8 mouse cellular contexts compared by ENCODE assay signal in the genomic region with DNA sequence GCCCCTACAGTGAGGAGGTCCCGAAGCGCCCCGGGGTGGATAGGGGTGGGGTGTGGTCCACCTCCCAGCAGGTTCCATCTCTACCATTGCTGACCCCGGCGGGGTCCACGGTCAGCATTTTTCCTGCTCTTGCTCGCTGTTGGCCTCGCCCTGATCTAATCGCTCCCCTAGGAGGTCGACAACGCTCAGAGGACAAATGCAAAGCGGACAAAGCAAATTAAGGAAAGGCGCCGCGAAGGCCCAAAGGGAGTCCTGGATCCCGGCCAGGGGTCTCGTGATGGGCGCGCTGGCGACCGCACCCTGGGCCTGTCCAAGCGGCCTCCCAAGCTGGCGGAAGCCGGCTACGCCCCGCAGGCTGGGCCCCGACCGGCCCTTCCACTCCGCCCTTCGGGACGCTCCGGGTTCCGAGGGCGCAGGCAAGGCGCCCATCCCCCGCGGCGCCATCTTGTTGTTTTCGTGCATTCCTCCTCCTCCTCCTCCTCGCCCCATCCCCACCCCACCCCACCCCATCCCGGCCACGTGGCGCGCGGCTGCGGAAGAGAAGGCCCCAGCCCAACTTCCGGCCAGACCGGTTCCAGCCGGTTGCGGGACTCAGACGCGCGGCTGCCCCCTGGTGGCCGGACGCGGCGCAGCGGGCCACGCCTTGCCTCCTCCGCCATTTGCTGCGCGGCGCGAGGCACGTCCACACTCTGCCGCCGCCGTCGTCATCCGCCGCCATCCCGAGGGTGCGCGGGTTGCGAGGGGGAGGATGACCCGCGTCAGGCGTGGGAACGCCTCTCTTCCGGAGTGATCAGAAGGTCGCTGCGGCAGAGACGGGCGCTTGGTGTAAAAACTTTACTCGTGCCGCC.
A peak's percentile ranks its signal among the peaks of the same experiment; 100 is the strongest.
DNase-seq lines count a peak whose midpoint lies in the region; ATAC-seq and TF ChIP-seq lines count a peak whose summit lies in the region.

No protein-coding gene starts in this region.

- TF ChIP-seq RAD21 in MEL (IDR thresholded peaks at IDR 0.05; ENCODE audit: low read depth, low read length), result peak; percentile 60

- H3K27me3 ChIP-seq in MEL (ENCODE audit: control insufficient read depth in 1 of 2, insufficient read depth in 2 of 2, low read length in 2 of 2), result no peaks in the 10 kb centered on the region
- no peaks in the 10 kb centered on the region for H3K27me3 ChIP-seq in forebrain, embryonic 16.5 days (replicated peaks; ENCODE audit: control insufficient read depth, insufficient read depth, low read length)
- H3K27me3 ChIP-seq in neural tube, embryonic 15.5 days (replicated peaks), result no peaks in the 10 kb centered on the region

- peak in 1 of 2 experiments; percentile 80; a peak in 2 of 4 replicates for TF ChIP-seq EP300 in MEL (IDR thresholded peaks at IDR 0.05; ENCODE audit: low read depth in 1 of 2, low read length in 2 of 2)

- H3K36me3 ChIP-seq in MEL (ENCODE audit: control insufficient read depth in 1 of 2, insufficient read depth in 2 of 2, low read length in 2 of 2), result peaks cover 0 to 24% of the 10 kb centered on the region in 2 experiments; a peak in 2 of 4 replicates
- no peaks in the 10 kb centered on the region for H3K36me3 ChIP-seq in forebrain, embryonic 16.5 days (ENCODE audit: control insufficient read depth, insufficient read depth)
- H3K36me3 ChIP-seq in neural tube, embryonic 15.5 days, result no peaks in the 10 kb centered on the region

- ATAC-seq in forebrain, embryonic 16.5 days, result peak; percentile 93
- ATAC-seq in neural tube, embryonic 15.5 days (ENCODE audit: low FRiP score), result peak; percentile 95

- WGBS in forebrain, embryonic 16.5 days, result under 1% methylated on average over 83 of the region's 86 CpGs
- under 1% methylated on average over 85 of the region's 86 CpGs for WGBS in lung, adult 2 months
- WGBS in neural tube, embryonic 15.5 days, result under 1% methylated on average over 82 of the region's 86 CpGs

- intact Hi-C loops in heart, postnatal 36 days (cut with DNase I), result loop anchor here (1.0 kb wide), 4 partner anchors 23 to 94 kb away; no protein-coding TSS in a partner anchor

- peak overlapping the region; percentile 97 for H3K27ac ChIP-seq in MEL (ENCODE audit: control insufficient read depth, low read depth, low read length)
- H3K27ac ChIP-seq in forebrain, embryonic 16.5 days (ENCODE audit: low read length), result peak overlapping the region; percentile 100
- peak overlapping the region; percentile 99 for H3K27ac ChIP-seq in layer of hippocampus, adult 2 months
- peak overlapping the region; percentile 100 for H3K27ac ChIP-seq in neural tube, embryonic 15.5 days (replicated peaks)

- peak in 2 of 3 experiments; percentile 93 to 95; a peak in 5 of 6 replicates for TF ChIP-seq CTCF in MEL (IDR thresholded peaks at IDR 0.05 in 2 of 3, conservative IDR thresholded peaks at IDR 0.05 in 1 of 3; ENCODE audit: control insufficient read depth in 1 of 3, insufficient read depth in 1 of 3, low read depth in 2 of 3, low read length in 3 of 3, poor library complexity in 1 of 3, severe bottlenecking in 1 of 3)
- TF ChIP-seq CTCF in layer of hippocampus, adult 2 months (conservative IDR thresholded peaks at IDR 0.05), result peak; percentile 90
- peak; percentile 42; the same call in 1 of the 2 replicates for TF ChIP-seq CTCF in lung, adult 2 months (IDR thresholded peaks at IDR 0.05; ENCODE audit: insufficient read depth, low read length)

- H3K4me1 ChIP-seq in MEL (ENCODE audit: control insufficient read depth in 1 of 2, insufficient read depth in 2 of 2, low read length in 2 of 2), result peaks cover 11 to 20% of the 10 kb centered on the region in 2 experiments
- peaks cover 32% of the 10 kb centered on the region for H3K4me1 ChIP-seq in forebrain, embryonic 16.5 days (replicated peaks; ENCODE audit: control insufficient read depth, insufficient read depth, low read length)
- peaks cover 7% of the 10 kb centered on the region for H3K4me1 ChIP-seq in lung, adult 2 months (ENCODE audit: control insufficient read depth, insufficient read depth, low read length)
- peaks cover 24% of the 10 kb centered on the region for H3K4me1 ChIP-seq in neural tube, embryonic 15.5 days

- H3K9ac ChIP-seq in MEL (ENCODE audit: control insufficient read depth, low read depth, low read length, poor library complexity, severe bottlenecking), result peak overlapping the region; percentile 97
- peak overlapping the region; percentile 93 for H3K9ac ChIP-seq in forebrain, embryonic 16.5 days (replicated peaks; ENCODE audit: low read depth, low read length)
- H3K9ac ChIP-seq in neural tube, embryonic 15.5 days (replicated peaks), result peak overlapping the region; percentile 85

- peaks cover 12% of the 10 kb centered on the region; the same call in 1 of the 2 replicates for H3K79me2 ChIP-seq in MEL (ENCODE audit: control insufficient read depth, insufficient read depth, low read length, poor library complexity)

- TF ChIP-seq POLR2A in MEL (IDR thresholded peaks at IDR 0.05; ENCODE audit: control insufficient read depth in 1 of 2, insufficient read depth in 1 of 2, low read depth in 1 of 2, low read length in 2 of 2, poor library complexity in 1 of 2), result peak; percentile 49 to 92; a peak in 3 of 4 replicates
- peak; percentile 98 for TF ChIP-seq POLR2A in lung, adult 2 months (IDR thresholded peaks at IDR 0.05; ENCODE audit: borderline replicate concordance, extremely low read depth, low read depth, low read length)

- DNase-seq in MEL (ENCODE audit: low read depth, low spot score), result peak; percentile 98
- DNase-seq in cerebellum, adult 18-20 months, result peak; percentile 94 to 100
- DNase-seq in heart, postnatal 36 days, result peak; percentile 100
- DNase-seq in layer of hippocampus, adult 2 months (ENCODE audit: low spot score in 2 of 2), result peak; percentile 98 to 100
- DNase-seq in lung, adult 2 months, result peak; percentile 99
- DNase-seq in testis, postnatal 10 days (ENCODE audit: low spot score), result peak; percentile 99

- H3K9me3 ChIP-seq in MEL (replicated peaks; ENCODE audit: insufficient read depth, low read length), result no peaks in the 10 kb centered on the region
- no peaks in the 10 kb centered on the region for H3K9me3 ChIP-seq in forebrain, embryonic 16.5 days (ENCODE audit: control insufficient read depth, low read length)
- no peaks in the 10 kb centered on the region for H3K9me3 ChIP-seq in neural tube, embryonic 15.5 days (replicated peaks)

- peak overlapping the region; percentile 89 for H3K4me2 ChIP-seq in forebrain, embryonic 16.5 days (ENCODE audit: low read length)
- peak overlapping the region; percentile 79 for H3K4me2 ChIP-seq in neural tube, embryonic 15.5 days

- peak overlapping the region; percentile 84 to 85 for H3K4me3 ChIP-seq in MEL (ENCODE audit: control insufficient read depth in 1 of 2, insufficient read depth in 1 of 2, low read depth in 2 of 2, low read length in 2 of 2)
- peak overlapping the region; percentile 66 for H3K4me3 ChIP-seq in forebrain, embryonic 16.5 days (replicated peaks; ENCODE audit: low read length)
- peak overlapping the region; percentile 89 for H3K4me3 ChIP-seq in layer of hippocampus, adult 2 months
- peak overlapping the region; percentile 91 for H3K4me3 ChIP-seq in lung, adult 2 months (replicated peaks; ENCODE audit: extremely low read depth, low read depth, low read length)
- H3K4me3 ChIP-seq in neural tube, embryonic 15.5 days (replicated peaks), result peak overlapping the region; percentile 60

TF ChIP-seq in MEL, 35 proteins besides CTCF, POLR2A, EP300 and RAD21 (continues in another document):
- peak in 1 of 2 experiments; percentile 43; a peak in 1 of 4 replicates for TF ChIP-seq USF2 (IDR thresholded peaks at IDR 0.05; ENCODE audit: borderline replicate concordance in 1 of 2, insufficient read depth in 1 of 2, low read depth in 1 of 2, low read length in 2 of 2)
- TF ChIP-seq UBTF (IDR thresholded peaks at IDR 0.05; ENCODE audit: borderline replicate concordance, insufficient read depth, low read depth, low read length), result 0 out of 2 replicates have a peak, but pooled peaks have one; percentile 21
- peak; percentile 85 for TF ChIP-seq SMC3 (IDR thresholded peaks at IDR 0.05; ENCODE audit: low read depth, low read length)
- TF ChIP-seq KAT2A (conservative IDR thresholded peaks at IDR 0.05; ENCODE audit: low read depth, low read length), result peak; percentile 62; the same call in 1 of the 2 replicates
- peak; percentile 54 for TF ChIP-seq MYC (IDR thresholded peaks at IDR 0.05; ENCODE audit: low read depth, low read length)
- no peak for TF ChIP-seq CHD2 (IDR thresholded peaks at IDR 0.05; ENCODE audit: low read length)
- TF ChIP-seq E2F4 (IDR thresholded peaks at IDR 0.05; ENCODE audit: borderline replicate concordance, low read depth, low read length), result no peak
- peak; percentile 86; the same call in 1 of the 2 replicates for TF ChIP-seq POLR2AphosphoS2 (IDR thresholded peaks at IDR 0.05; ENCODE audit: low read length)
- peak; percentile 88 for TF ChIP-seq SIN3A (IDR thresholded peaks at IDR 0.05; ENCODE audit: low read length)
- TF ChIP-seq ZKSCAN1 (IDR thresholded peaks at IDR 0.05; ENCODE audit: low read depth, low read length), result peak; percentile 57; the same call in 1 of the 2 replicates
- peak; percentile 78; the same call in 1 of the 2 replicates for TF ChIP-seq TBP (IDR thresholded peaks at IDR 0.05; ENCODE audit: low read depth, low read length)
- TF ChIP-seq USF1 (IDR thresholded peaks at IDR 0.05; ENCODE audit: low read depth, low read length), result peak; percentile 94
- TF ChIP-seq GATA1 (IDR thresholded peaks at IDR 0.05; ENCODE audit: low read depth, low read length), result no peak
- TF ChIP-seq ZC3H11A (IDR thresholded peaks at IDR 0.05; ENCODE audit: low read depth, low read length), result peak; percentile 94
- TF ChIP-seq JUND (IDR thresholded peaks at IDR 0.05; ENCODE audit: low read depth, low read length), result no peak
- peak; percentile 17; the same call in 1 of the 2 replicates for TF ChIP-seq POLR2AphosphoS5 (IDR thresholded peaks at IDR 0.05; ENCODE audit: borderline replicate concordance, low read depth, low read length)
- TF ChIP-seq MXI1 (IDR thresholded peaks at IDR 0.05; ENCODE audit: low read depth, low read length), result peak; percentile 97
- peak; percentile 81 for TF ChIP-seq TCF12 (IDR thresholded peaks at IDR 0.05; ENCODE audit: low read depth, low read length)
- TF ChIP-seq MYB (IDR thresholded peaks at IDR 0.05; ENCODE audit: low read depth, low read length), result no peak
- no peak for TF ChIP-seq TAL1 (IDR thresholded peaks at IDR 0.05; ENCODE audit: low read length)
- peak; percentile 79 for TF ChIP-seq ELF1 (IDR thresholded peaks at IDR 0.05; ENCODE audit: low read depth, low read length)
- TF ChIP-seq CHD1 (IDR thresholded peaks at IDR 0.05; ENCODE audit: low read depth, low read length), result 0 out of 2 replicates have a peak, but pooled peaks have one; percentile 90
- TF ChIP-seq BHLHE40 (IDR thresholded peaks at IDR 0.05; ENCODE audit: borderline replicate concordance, low read depth, low read length), result peak; percentile 93
- TF ChIP-seq ETS1 (IDR thresholded peaks at IDR 0.05; ENCODE audit: low read depth, low read length), result peak; percentile 81
- peak; percentile 63; the same call in 1 of the 2 replicates for TF ChIP-seq GABPA (IDR thresholded peaks at IDR 0.05; ENCODE audit: low read depth, low read length)

Comparison
In these comparisons a context has a peak if more than half of its experiments do, and no peak if none do; other contexts are left out.
1. Peak in every context shown above with its lines: DNase-seq, ATAC-seq, H3K4me3 ChIP-seq and H3K27ac ChIP-seq.
2. CTCF ChIP-seq: peak in every context shown above with its lines; median percentile 94 in MEL; 90 in layer of hippocampus, adult 2 months; 42 in lung, adult 2 months.